Mouse (Mus musculus) G1E (cell line): Measurements from ENCODE around the gene Tmem158. TPM values are rescaled to one million over a fixed set of nuclear protein-coding genes. Genes with fewer than 3 reads are reported as not detected.

Experiments
- ATAC-seq: 2 replicates; pipeline ENCODE4 v1.8.0; 2016; ENCODE audit warnings: mild to moderate bottlenecking; ENCODE audit not compliant: insufficient number of reproducible peaks, poor library complexity, low FRiP score, severe bottlenecking; ENCODE audit errors: extremely low read depth
- DNase-seq: peaks from one replicate; pipeline ENCODE4 v3.0.0; 2012; ENCODE audit warnings: low spot score
- H3K27me3 ChIP-seq: 2 replicates; pipeline ENCODE4 v1.6.1; 2012; ENCODE audit warnings: mild to moderate bottlenecking, low read length, inconsistent platforms; ENCODE audit not compliant: insufficient read depth
- H3K36me3 ChIP-seq: replicated peaks from 2 replicates; pipeline ENCODE3; 2012; ENCODE audit warnings: mild to moderate bottlenecking, inconsistent platforms
- H3K4me1 ChIP-seq: 2 replicates; pipeline ENCODE4 v1.6.1; 2012; ENCODE audit warnings: low read depth, low read length, inconsistent platforms, mixed read lengths; ENCODE audit not compliant: insufficient read depth
- H3K4me3 ChIP-seq: 2 replicates; pipeline ENCODE4 v1.5.1; 2012; ENCODE audit warnings: low read depth, mild to moderate bottlenecking, inconsistent platforms, low read length, moderate library complexity, mixed read lengths
- H3K9me3 ChIP-seq: replicated peaks from 2 replicates; pipeline ENCODE4 v1.6.1; 2012; ENCODE audit warnings: inconsistent platforms
- CTCF ChIP-seq: IDR thresholded peaks from 2 replicates; pipeline ENCODE4 v1.5.1; 2012; ENCODE audit warnings: low read depth, low read length, inconsistent platforms, mixed read lengths
- GATA1 ChIP-seq: IDR thresholded peaks from 2 replicates; pipeline ENCODE4 v1.6.1; 2012; ENCODE audit warnings: borderline replicate concordance, low read length, inconsistent platforms, mixed read lengths
- GATA2 ChIP-seq: IDR thresholded peaks from 2 replicates; pipeline ENCODE4 v1.6.1; 2012; ENCODE audit warnings: low read depth, low read length, inconsistent platforms, borderline replicate concordance
- POLR2AphosphoS5 ChIP-seq: IDR thresholded peaks from 2 replicates; pipeline ENCODE4 v1.6.1; 2012; ENCODE audit warnings: low read depth, low read length, inconsistent platforms; ENCODE audit not compliant: insufficient replicate concordance
- TAL1 ChIP-seq: conservative IDR thresholded peaks from 2 replicates; pipeline ENCODE4 v1.6.1; 2012; ENCODE audit warnings: low read depth, low read length, inconsistent platforms, mixed read lengths
- polyA plus RNA-seq: library from polyadenylated mRNA; stranded (reverse); fragments of >175 nt; gene quantifications from 2 replicates; pipeline ENCODE4 v1.2.3, GENCODE M21; 2012
- total RNA-seq, 2 experiments: library from RNA; stranded (forward) in 1 of 2; stranded (reverse) in 1 of 2; fragments of 200-1000 nt in 1 of 2; fragments of >200 nt in 1 of 2; fragmentation: Nextera tagmentation in 1 of 2; gene quantifications; 2 replicates each; pipeline ENCODE4 v1.2.3; 2014 to 2017

The Tmem158 gene
- total and polyA plus RNA-seq, 3 experiments, result not detected

DNA sequence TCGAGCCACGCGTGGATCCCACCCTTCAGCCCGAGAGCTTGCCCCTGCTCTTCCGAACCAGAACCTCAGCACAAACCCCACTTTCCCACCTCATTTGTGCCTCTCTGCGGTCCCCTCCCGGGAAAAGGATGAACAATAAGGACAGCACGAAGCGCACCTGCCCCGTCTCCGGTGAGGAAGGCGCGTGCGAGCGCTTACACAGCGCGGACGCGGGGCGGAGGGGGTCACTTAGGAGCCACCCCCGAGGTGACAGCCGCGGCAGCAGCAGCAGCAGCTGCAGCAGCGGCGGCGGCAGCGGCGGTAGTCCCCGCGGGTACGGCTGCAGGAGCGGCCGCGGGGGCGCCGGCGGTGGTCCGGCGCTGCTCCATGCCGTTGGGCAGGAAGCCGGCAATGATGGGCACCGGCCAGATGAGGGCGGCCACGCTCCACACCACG lies 1.1 kb downstream of the Tmem158 start:
- TF ChIP-seq CTCF, result no peak
- no peak for TF ChIP-seq POLR2AphosphoS5
- Histone ChIP-seq H3K27me3 (peaks cover 36% of the 10 kb centered on the region), H3K4me1 (peaks cover 9% of the 10 kb centered on the region), H3K4me3 (peak overlapping the region; percentile 68; the same call in 1 of the 2 replicates), H3K36me3 (no peaks in the 10 kb centered on the region), H3K9me3 (peaks cover 14% of the 10 kb centered on the region)
- no peak for DNase-seq
- ATAC-seq, result no peak

DNA sequence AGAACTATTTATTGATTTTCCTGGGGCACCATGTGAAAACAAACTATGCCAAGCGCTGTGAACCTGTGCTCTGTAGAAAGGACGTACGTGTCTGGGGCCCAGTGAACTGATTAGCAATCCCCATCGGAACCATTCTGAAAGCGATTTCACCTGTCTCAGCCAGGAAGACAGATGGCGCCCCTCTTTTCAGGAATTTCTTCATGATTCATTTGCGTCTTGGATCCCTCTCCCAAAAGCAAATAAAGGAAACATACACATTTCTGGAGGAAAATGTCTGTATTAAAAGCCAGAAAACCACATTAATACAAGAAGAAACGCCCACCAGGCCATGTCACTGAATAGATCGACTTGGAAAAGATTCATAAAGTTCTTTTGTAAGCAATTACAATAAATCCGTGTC lies 1.8 kb downstream of the Tmem158 start:
- no peak overlapping the region for H3K4me3 ChIP-seq
- H3K9me3 ChIP-seq, result peaks cover 14% of the 10 kb centered on the region
- DNase-seq, result no peak

DNA sequence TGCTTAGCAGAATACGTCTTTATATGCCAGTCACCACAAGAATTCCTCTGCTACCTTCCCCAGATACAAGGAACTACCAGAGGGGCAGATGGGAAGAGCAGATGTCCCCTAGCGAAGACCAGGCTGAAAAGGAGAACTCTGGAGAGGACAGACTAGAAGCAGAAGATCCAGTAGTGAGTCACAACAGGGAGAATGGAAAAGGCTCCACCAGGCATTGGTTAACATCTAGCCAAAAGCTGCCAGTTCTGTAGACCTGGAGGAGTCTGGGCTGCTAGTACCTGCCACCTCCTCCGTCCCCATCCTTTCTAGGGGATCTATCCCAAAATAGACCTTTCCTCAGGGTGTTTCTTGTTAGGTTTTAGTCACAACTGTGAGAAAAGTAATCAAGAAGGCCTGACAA lies 4.8 kb downstream of the Tmem158 start:
- Histone ChIP-seq H3K36me3 (no peaks in the 10 kb centered on the region), H3K4me3 (no peak overlapping the region), H3K27me3 (peaks cover 27% of the 10 kb centered on the region), H3K9me3 (peaks cover 14% of the 10 kb centered on the region), H3K4me1 (peaks cover 11% of the 10 kb centered on the region)
- ATAC-seq (no peak), DNase-seq (no peak)
- TF ChIP-seq TAL1 (no peak), GATA1 (no peak), GATA2 (no peak), CTCF (no peak), POLR2AphosphoS5 (no peak)

More for the DNA sequence above, 1.8 kb downstream of the Tmem158 start:
- Histone ChIP-seq H3K27me3 (peaks cover 34% of the 10 kb centered on the region), H3K36me3 (no peaks in the 10 kb centered on the region), H3K4me1 (peaks cover 9% of the 10 kb centered on the region)
- no peak for TF ChIP-seq GATA2
- TF ChIP-seq CTCF, result no peak
- no peak for TF ChIP-seq POLR2AphosphoS5
- no peak for TF ChIP-seq TAL1
- no peak for TF ChIP-seq GATA1
- ATAC-seq, result no peak

DNA sequence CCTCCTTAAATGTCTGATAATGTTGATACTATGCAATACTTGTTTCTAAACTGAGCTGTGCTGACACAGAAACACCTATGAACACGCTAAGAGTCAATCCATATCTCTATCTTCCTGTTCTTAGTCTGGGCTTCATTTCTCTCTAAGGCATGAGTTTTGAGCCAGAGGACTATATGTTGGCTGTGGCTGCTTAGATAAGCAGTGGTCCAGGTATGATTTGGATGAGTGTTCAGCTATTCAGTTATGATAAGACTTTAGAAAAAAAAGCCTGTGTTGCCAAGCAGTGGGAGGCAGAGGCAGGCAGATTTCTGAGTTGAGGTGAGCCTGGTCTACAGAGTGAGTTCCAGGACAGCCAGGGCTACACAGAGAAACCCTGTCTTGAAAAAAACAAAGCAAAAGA lies 12.6 kb downstream of the Tmem158 start:
- TF ChIP-seq GATA2 (no peak), GATA1 (no peak), TAL1 (no peak), POLR2AphosphoS5 (no peak), CTCF (no peak)
- Histone ChIP-seq H3K9me3 (no peaks in the 10 kb centered on the region), H3K4me1 (peaks cover 4% of the 10 kb centered on the region; the same call in 1 of the 2 replicates), H3K4me3 (no peak overlapping the region), H3K36me3 (no peaks in the 10 kb centered on the region), H3K27me3 (peaks cover 15% of the 10 kb centered on the region)
- DNase-seq, result no peak
- ATAC-seq, result no peak

DNA sequence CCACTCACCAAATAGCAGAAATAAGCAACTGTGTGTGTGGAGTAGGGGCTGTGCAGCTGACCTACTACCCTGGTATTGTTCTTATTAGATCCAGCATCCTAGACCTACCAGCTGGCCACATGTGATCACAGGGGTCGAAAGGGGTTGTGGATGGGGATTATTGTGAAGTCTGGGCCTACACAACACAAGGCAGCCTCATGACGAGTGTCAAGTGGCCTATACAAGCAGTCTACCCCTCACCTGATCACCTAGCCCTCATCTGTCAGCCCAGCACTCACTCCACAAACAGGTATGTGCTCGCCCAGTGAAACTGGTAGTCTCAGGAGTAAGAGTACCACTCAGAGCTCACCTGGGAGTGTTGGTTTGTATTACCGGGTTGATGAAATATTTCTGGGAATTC lies 15.4 kb downstream of the Tmem158 start:
- ATAC-seq (no peak), DNase-seq (no peak)
- TF ChIP-seq POLR2AphosphoS5, result no peak
- no peak for TF ChIP-seq TAL1
- no peak for TF ChIP-seq GATA2
- TF ChIP-seq CTCF, result no peak
- TF ChIP-seq GATA1, result no peak
- Histone ChIP-seq H3K4me1 (no peaks in the 10 kb centered on the region), H3K27me3 (peaks cover 18% of the 10 kb centered on the region), H3K4me3 (no peak overlapping the region), H3K36me3 (no peaks in the 10 kb centered on the region), H3K9me3 (no peaks in the 10 kb centered on the region)

DNA sequence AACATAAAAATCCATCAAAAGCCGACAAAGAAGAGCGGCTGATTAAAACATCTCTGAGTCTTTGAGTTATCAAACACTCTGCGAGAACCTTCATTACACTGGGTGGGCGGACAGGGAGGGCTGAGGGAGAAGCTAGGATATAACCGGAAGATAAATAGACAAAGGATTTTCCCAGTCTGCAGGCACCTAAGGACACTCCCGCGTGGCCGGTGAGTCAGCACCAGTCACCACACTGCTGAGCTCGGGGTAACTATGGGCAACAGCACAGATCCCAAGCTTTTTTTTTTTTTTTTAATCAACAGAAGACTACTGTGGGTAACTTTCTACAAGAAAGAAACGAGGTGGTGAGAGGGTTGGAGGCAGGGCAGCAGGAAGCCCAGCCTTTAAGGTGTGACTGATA lies 16.6 kb downstream of the Tmem158 start:
- ATAC-seq, result no peak
- no peaks in the 10 kb centered on the region for H3K9me3 ChIP-seq

DNA sequence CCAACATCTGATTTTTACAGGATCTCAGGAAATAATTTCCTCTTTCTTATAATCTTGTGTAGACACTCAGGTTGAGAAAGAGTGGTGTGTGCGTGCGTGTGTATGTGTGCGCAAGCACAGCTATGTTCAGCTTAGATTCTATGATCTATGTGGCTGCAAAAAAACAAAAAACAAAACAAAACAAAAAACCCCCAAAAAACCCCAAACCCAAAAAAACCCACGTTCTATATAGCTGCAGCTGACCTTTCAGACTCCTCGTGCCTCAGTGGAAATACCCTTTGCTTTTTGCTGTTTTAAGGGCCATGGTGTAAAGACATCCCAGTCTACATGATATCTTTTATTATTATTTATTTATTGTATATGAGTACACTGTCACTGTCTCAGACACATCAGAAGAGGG lies 19.4 kb downstream of the Tmem158 start:
- Histone ChIP-seq H3K4me3 (no peak overlapping the region), H3K36me3 (no peaks in the 10 kb centered on the region), H3K9me3 (no peaks in the 10 kb centered on the region), H3K27me3 (peaks cover 18% of the 10 kb centered on the region), H3K4me1 (no peaks in the 10 kb centered on the region)
- ATAC-seq (no peak), DNase-seq (no peak)
- TF ChIP-seq CTCF (no peak), TAL1 (no peak), GATA2 (no peak), POLR2AphosphoS5 (no peak), GATA1 (no peak)

More for the DNA sequence above, 16.6 kb downstream of the Tmem158 start:
- no peak overlapping the region for H3K4me3 ChIP-seq
- TF ChIP-seq GATA1, result no peak
- TF ChIP-seq POLR2AphosphoS5, result no peak
- no peak for TF ChIP-seq CTCF
- no peak for TF ChIP-seq TAL1
- no peak for TF ChIP-seq GATA2
- DNase-seq, result no peak
- no peaks in the 10 kb centered on the region for H3K36me3 ChIP-seq
- peaks cover 18% of the 10 kb centered on the region for H3K27me3 ChIP-seq
- H3K4me1 ChIP-seq, result no peaks in the 10 kb centered on the region
